Mouse (Mus musculus) heart, postnatal 0 days (tissue): ENCODE measurements around the gene Pla2g10. TPM values are rescaled to one million over a fixed set of nuclear protein-coding genes. Genes with fewer than 3 reads are reported as not detected.
"Not testable (repeated sequence)": the region's sequence is repeated elsewhere in the genome, so short reads cannot be mapped to it uniquely, and the experiment has no call there.

Source experiments
- ATAC-seq: fragments of 200-750 bp; cut with Nextera tagmentation; 2 replicates; pipeline ENCODE4 v1.8.0; 2017; ENCODE audit warnings: low read depth, moderate number of reproducible peaks, moderate library complexity; ENCODE audit not compliant: insufficient read depth
- DNase-seq: peaks from one replicate; pipeline ENCODE4 v3.0.0-alpha.2; 2016; ENCODE audit warnings: low spot score
- H3K27ac ChIP-seq: fragments of 300-500 bp; sonication (generic); 2 replicates; pipeline ENCODE4 v1.5.1; 2014; ENCODE audit warnings: low read depth, mild to moderate bottlenecking
- H3K27me3 ChIP-seq: fragments of 300-500 bp; sonication (generic); 2 replicates; pipeline ENCODE4 v1.6.1; 2014; ENCODE audit warnings: low read length, mixed read lengths; ENCODE audit not compliant: control insufficient read depth, insufficient read depth
- H3K36me3 ChIP-seq: fragments of 300-500 bp; sonication (generic); replicated peaks from 2 replicates; pipeline ENCODE4 v1.6.1; 2014; ENCODE audit warnings: low read length, mixed read lengths; ENCODE audit not compliant: control insufficient read depth, insufficient read depth
- H3K4me1 ChIP-seq: fragments of 300-500 bp; sonication (generic); 2 replicates; pipeline ENCODE4 v1.6.1; 2014; ENCODE audit warnings: antibody characterized with exemption; ENCODE audit not compliant: control insufficient read depth, insufficient read depth
- H3K4me2 ChIP-seq: fragments of 300-500 bp; sonication (generic); 2 replicates; pipeline ENCODE4 v1.6.1; 2014; ENCODE audit warnings: low read depth, mild to moderate bottlenecking, low read length, moderate library complexity
- H3K4me3 ChIP-seq: fragments of 300-500 bp; sonication (generic); 2 replicates; pipeline ENCODE4 v1.5.1; 2014; ENCODE audit warnings: low read depth, low read length
- H3K9ac ChIP-seq: fragments of 300-500 bp; sonication (generic); replicated peaks from 2 replicates; pipeline ENCODE4 v1.6.1; 2014; ENCODE audit warnings: low read depth, low read length, mixed read lengths
- H3K9me3 ChIP-seq: fragments of 300-500 bp; sonication (generic); replicated peaks from 2 replicates; pipeline ENCODE4 v1.6.1; 2016; ENCODE audit warnings: low read length; ENCODE audit not compliant: control insufficient read depth
- CTCF ChIP-seq: IDR thresholded peaks from 2 replicates; pipeline ENCODE4 v1.5.1; 2016; ENCODE audit warnings: antibody characterized with exemption, control low read depth, low read depth
- EP300 ChIP-seq: IDR thresholded peaks from 2 replicates; pipeline ENCODE4 v1.6.1; 2016; ENCODE audit warnings: antibody characterized with exemption, low read depth
- WGBS: fragments of 180-500 bp; shearing (Covaris S2); extraction: QIAGEN DNeasy Blood & Tissue Kit; methylation state at CpG from one replicate; pipeline ENCODE4 v1.1.7; 2014; 5-methylcytosine and 5-hydroxymethylcytosine counted together
- polyA plus RNA-seq: library from polyadenylated mRNA; unstranded; fragments of >200 nt; fragmentation: Nextera tagmentation; extraction: Ambion mirVana; gene quantifications from 2 replicates; pipeline ENCODE4 v1.2.1, GENCODE M21; 2015
- total RNA-seq: library from RNA; depleted of rRNA; stranded (reverse); fragments of >200 nt; gene quantifications from 2 replicates; pipeline ENCODE4 v1.2.3, GENCODE M21; 2014; ENCODE audit warnings: low replicate concordance; rRNA removed

The Pla2g10 gene
- total RNA-seq, result not detected in 2 replicates
- polyA plus RNA-seq, result not detected in 2 replicates

- peak within 1 kb of the TSS; percentile 4; the same call in 1 of the 2 replicates for H3K4me2 ChIP-seq
- no peaks in the 10 kb centered on the region for H3K27me3 ChIP-seq
- WGBS, result 7% methylated on average over 26 of the region's 26 CpGs
- no peak within 1 kb of the TSS for H3K9ac ChIP-seq
- H3K4me1 ChIP-seq, result no peaks in the 10 kb centered on the region
- H3K36me3 ChIP-seq, result no peaks in the 10 kb centered on the region
- no peak for DNase-seq
- H3K27ac ChIP-seq, result no peak within 1 kb of the TSS
- no peak for TF ChIP-seq EP300
- no peak for TF ChIP-seq CTCF
- no peak for ATAC-seq
- H3K4me3 ChIP-seq, result no peak within 1 kb of the TSS
- no peaks in the 10 kb centered on the region for H3K9me3 ChIP-seq
Observed at GRCm38 (mm10) chr16:13730285-13731255, at the start of gene Pla2g10. TSS of gene Pla2g10 (minus strand) at chr16:13730983.

GRCm38 (mm10) chr16:13774651-13775050 lies 43.9 kb upstream of the Pla2g10 start:
- ATAC-seq, H3K9me3 ChIP-seq, H3K36me3 ChIP-seq, H3K4me1 ChIP-seq, H3K27me3 ChIP-seq, H3K9ac ChIP-seq, DNase-seq, H3K4me3 ChIP-seq, H3K27ac ChIP-seq, H3K4me2 ChIP-seq: not testable (repeated sequence)
- 77% methylated on average over 3 of the region's 3 CpGs for WGBS

GRCm38 (mm10) chr16:13774011-13774410 lies 43.2 kb upstream of the Pla2g10 start:
- not testable (repeated sequence) for DNase-seq, H3K9ac ChIP-seq, H3K4me1 ChIP-seq, H3K9me3 ChIP-seq, H3K27me3 ChIP-seq, ATAC-seq, H3K27ac ChIP-seq, H3K4me3 ChIP-seq, H3K4me2 ChIP-seq, H3K36me3 ChIP-seq
- 76% methylated on average over 2 of the region's 2 CpGs for WGBS

GRCm38 (mm10) chr16:13772051-13772450 lies 41.3 kb upstream of the Pla2g10 start:
- WGBS, result 77% methylated on average over 5 of the region's 5 CpGs
- not testable (repeated sequence) for H3K36me3 ChIP-seq, H3K4me1 ChIP-seq, H3K27me3 ChIP-seq, H3K4me2 ChIP-seq, DNase-seq, H3K9me3 ChIP-seq, H3K4me3 ChIP-seq, H3K27ac ChIP-seq, ATAC-seq, H3K9ac ChIP-seq

- DNase-seq, ATAC-seq: not testable (repeated sequence)
Observed at GRCm38 (mm10) chr16:13771603-13772002, 40.8 kb upstream of the Pla2g10 start.

GRCm38 (mm10) chr16:13766367-13766766 lies 35.6 kb upstream of the Pla2g10 start:
- Histone ChIP-seq H3K36me3 (no peaks in the 10 kb centered on the region), H3K4me3 (no peak overlapping the region), H3K27ac (no peak overlapping the region), H3K4me1 (no peaks in the 10 kb centered on the region), H3K9ac (no peak overlapping the region), H3K27me3 (no peaks in the 10 kb centered on the region), H3K4me2 (no peak overlapping the region), H3K9me3 (no peaks in the 10 kb centered on the region)
- DNase-seq, result no peak
- no peak for TF ChIP-seq EP300
- no peak for ATAC-seq

More at GRCm38 (mm10) chr16:13771603-13772002, 40.8 kb upstream of the Pla2g10 start:
- not testable (repeated sequence) for H3K4me1 ChIP-seq, H3K9me3 ChIP-seq, H3K9ac ChIP-seq, H3K4me2 ChIP-seq, H3K27ac ChIP-seq, H3K4me3 ChIP-seq, H3K36me3 ChIP-seq, H3K27me3 ChIP-seq
- 70% methylated on average over 4 of the region's 4 CpGs for WGBS
